Mouse (Mus musculus): Measurements from ENCODE around the gene Gpr137.

The Gpr137 gene

DNA sequence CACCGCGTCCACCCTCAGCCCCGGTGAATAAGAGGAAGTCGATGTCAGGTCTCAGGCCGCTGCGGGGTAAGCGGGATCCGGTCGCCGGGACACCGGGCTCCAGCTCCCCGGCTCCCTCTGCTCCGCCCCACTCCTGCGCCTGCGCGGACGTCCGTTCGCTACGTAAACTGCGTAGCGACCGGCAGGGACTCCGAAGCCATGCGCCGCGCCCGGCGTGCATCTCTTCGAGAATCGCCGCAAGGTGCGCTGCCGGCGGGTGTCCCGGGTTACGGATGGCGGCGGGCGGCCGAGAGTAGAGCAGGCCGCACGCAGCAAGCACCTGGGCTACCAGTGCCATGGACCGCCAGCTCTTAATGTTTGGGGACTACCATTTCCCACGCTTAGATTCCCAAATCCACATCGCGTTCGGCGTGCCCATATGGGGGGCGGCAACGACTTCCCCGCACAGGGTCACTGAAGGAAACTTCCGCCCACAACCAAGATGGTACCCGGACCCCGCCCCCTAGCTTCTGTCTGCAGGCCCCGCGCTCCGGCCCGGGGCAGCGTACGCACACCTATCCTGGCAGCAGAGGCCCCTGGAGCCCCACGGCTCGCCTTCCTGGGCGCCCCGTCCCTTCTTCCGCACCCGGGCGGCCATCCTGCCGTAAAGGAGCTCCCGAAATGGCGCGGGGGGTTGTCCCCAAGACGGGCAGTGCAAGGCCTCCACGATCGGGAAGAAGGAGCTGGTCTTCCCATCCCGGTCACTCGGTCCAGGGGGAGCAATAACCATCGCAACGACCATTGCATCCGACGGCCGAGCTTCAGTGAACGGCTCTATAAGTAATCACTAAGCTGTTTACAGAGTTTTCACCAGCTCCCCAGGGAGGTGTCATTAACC, 670 bp downstream of the Gpr137 start, which contains the start of gene Bad:
Gene Bad (plus strand): TSS at position 490 of the 877 bp plus-strand sequence.
- peak; percentile 85 to 87 for DNase-seq (ENCODE audit: low spot score in 2 of 2)

DNA sequence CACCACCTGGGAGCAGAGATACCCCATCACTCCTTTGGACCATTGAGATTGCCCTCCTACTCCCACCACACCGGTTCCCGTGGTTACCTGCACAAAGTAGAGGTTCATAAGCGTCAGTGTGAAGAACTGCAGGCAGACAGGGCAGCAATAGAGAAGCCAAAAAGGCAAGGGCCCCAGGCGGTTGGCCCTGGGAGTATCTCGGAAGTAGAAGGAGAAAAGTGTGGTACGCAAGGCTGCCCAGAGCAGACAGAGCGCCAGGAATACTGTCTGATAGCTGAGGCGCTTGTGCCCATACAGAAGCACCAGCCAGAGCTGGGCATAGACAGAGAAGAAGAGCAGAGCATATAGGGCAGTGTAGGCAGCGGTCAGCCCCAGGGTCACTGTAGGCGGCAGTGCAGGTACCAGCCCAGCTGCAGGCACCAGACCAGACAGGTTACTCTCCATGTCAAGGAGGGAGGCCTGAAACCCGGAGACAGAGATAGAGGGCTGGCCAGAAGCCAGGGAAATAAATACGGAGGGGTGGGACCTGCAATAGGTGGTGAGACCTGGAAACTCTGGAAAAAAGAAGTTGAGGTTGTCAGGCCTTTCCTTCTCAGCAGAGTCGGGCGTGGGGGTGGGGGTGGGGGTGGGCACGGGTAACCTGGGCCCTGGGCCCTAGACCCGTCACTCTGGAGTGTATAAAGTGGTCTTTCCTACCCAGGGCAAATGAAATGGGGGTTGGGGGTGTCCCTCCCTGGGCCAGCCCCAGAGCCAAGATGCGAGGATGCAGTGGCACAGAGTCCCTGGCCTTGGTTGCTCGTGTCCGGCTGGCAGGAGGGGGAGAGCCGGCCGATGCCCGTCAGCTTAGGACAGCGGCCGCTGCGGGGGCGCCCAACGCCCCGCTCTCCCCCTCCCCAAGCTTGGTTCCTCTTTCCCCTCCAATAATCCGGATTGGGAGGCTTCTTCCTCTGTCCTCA, 1.6 kb downstream of the Gpr137 start:
- DNase-seq (ENCODE audit: low spot score in 2 of 2), result no peak

DNA sequence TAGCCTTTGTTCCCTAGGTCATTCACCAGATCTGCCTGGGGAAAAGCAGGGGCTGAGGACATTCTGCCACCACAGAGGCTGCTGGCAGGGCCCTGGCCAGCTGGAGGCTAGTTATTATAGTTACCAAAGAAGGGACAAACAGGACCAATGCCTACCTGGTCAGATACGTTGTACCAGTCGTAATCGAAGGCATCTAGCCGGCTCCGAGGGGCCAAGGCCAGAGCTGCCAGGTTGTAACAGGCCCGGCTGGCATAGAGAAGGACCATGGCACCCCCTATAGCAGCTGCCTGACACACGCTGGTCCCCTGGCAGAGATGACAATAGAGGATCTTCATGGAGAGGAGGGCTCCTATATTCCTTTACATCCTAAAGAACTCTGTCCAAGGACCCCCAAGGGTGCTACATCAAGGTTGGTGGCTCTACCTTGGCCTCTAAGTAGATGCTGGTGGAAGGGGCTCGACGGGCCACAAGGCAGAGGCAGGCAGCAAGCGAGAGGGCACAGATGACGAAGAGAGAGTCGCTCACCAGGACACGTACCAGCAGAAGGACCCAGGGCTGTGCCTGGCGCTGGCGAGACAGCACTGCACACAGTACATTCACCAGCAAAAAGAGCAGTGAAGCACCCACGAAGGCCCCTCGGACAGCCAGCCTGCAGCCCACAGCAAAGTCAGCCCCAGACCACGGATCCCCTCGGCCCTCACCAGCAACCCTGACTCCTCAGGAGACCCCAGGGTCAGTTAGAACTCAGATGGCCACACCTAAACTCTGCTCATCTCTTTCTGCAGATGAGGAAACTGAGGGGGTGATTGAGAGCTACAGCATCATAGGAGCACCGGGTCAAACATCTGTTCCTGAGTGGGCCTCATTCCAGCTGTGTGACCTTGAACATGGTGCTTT, 2.9 kb downstream of the Gpr137 start:
- DNase-seq (ENCODE audit: low spot score in 2 of 2), result no peak

DNA sequence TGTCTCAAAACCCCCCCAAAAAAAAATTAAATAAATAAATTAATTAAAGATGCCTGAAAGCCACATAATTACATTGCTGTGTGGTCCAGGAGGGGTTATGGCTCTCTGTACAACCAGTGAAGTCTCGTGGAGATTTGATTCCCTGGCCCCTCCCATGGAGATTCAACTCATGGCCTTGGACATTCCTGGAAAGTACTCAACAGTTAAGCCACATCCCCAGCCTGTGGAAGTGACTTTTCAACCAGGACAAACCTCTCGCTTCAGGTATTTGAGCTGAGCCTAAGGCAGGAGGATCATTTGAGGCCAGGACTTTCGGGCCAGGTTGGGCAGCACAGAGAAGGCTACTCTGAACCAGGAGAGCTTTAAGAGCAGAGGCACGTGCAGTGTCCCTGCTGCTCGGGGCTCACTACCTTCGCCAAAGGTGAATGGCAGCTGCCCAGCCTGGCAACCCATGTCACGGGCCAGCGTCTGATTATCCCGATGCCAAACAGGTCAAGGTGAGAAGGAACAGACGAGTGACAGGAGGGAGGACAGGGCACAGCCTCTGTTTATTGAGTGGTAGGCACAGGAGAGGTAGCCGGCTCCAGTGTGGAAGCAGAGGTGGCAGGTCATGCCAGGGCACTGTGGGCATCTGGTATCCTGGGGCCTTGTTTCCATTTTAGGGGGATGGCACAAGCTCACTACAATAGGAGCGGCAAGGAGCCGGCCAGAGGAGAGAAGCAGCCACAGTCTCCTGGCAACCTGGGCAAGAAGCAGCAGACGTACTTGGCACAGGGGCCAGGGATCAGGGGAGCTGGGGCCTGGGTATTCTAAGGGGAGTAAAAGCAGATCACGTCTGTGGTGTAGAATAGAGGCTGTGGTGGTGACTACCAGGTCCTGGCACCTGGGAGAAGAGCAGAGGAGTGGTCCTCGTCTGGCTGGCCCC, 4.5 kb downstream of the Gpr137 start:
- no peak for DNase-seq (ENCODE audit: low spot score in 2 of 2)

DNA sequence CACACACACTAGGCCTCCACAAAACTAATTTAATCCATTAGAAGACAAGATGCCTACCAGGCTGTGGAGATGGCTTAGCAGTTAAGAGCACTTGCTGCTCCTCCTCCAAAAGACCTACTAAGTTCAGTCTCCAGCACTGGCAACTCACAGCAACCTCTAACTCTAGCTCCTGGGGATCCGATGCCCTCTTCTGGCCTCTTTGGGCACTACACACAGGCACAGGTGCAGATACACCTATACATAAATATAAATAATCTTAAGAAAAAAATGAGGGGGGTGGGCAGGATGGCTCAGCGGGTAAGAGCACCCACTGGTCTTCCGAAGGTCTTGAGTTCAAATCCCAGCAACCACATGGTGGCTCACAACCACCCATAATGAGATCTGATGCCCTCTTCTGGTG, 6.0 kb downstream of the Gpr137 start:
- DNase-seq (ENCODE audit: low spot score in 2 of 2), result no peak

DNA sequence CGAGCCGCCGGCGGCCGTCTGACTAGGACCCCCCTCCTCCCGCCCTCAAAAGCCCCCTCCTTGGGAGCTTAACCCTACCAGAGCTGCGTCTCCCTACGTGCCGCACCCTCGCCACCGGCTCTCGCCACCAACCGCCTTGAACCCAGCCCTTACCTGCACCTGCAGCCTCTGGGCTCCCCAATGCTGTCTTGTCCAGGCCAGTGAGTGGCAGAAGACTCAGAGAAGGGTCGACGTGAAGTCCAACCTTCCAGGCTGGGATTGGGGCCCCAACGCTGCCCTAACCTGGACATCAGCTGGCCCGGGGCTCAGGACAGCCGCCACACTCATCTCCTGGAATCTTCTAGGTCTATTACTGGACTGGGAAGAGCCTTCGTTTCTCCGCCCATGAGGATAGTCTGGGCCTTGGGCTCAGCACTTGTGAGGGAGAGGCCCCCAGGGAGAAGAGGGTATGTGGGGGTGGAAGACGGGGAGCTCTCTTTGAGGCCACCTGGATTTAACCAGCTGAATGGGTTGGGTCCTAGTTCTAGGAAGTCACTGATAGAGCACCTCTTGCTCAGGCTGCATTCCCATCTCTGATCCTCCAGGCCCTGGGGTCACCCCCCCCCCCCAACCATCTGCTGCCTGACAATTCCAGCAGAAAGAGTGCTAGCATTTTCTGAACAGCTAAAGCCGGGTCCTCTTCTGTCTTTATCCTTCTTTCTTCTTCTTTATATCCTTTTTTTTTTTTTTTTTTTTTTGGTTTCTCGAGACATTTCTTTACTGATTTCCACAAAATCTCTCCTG, 7.9 kb downstream of the Gpr137 start, which contains the start of gene Kcnk4:
Gene Kcnk4 (minus strand): TSS at position 321 of the 783 bp plus-strand sequence.
- DNase-seq (ENCODE audit: low spot score in 2 of 2), result no peak

DNA sequence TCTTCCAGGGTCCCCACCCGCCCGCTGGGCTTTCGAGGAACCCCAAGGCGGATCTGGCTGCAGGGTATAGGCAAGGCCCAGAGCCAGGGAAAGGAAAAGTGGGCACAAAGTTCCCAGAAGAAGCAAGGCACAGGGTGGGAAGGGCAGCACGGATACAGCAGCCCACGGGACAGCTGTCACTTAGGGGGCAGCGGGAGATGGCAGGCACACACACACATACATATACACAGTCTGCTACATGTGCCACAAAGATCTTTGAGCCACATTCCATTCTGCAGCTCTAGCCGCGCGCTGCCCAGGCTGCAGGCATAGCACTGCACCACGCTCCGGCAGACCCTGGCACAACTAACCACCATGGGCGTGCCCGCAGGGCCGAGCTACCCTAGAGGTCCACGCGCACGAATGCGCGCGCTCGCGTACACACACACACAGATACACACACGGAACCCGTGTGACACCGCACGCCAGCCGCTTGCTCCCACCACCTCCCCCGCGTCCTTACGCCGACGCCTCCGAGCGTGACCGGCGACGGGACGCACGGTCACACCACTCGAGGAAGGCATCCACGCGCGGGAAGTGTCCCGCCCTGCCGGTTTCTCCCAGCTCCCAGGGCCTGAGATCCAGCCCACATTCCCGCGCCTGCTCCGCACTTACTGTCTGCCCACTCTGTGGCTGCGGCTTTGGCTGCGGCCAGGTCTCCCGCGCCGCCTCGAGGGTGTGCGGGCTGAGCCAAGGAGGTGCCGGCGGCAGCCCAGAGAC, 8.7 kb downstream of the Gpr137 start:
- peak in 1 of 2 experiments; percentile 49 for DNase-seq (ENCODE audit: low spot score in 2 of 2)

DNA sequence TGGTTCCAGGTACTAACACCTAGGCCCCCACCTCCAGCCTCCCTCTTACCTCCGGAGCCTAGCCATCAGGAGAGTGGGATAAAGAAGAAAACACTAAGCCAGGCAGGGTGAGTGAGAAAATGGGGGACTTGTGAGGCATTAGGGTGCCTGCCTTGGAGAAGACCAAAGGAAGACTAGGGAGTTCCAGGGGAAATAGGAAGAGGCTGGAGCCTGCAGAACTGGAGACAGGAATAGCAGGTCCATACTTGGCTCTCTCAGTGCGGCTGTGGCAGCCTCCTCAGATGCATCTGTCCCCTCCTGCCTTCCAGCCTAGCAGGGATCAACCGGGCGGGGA, 9.2 kb downstream of the Gpr137 start:
- DNase-seq (ENCODE audit: low spot score in 2 of 2), result no peak

DNA sequence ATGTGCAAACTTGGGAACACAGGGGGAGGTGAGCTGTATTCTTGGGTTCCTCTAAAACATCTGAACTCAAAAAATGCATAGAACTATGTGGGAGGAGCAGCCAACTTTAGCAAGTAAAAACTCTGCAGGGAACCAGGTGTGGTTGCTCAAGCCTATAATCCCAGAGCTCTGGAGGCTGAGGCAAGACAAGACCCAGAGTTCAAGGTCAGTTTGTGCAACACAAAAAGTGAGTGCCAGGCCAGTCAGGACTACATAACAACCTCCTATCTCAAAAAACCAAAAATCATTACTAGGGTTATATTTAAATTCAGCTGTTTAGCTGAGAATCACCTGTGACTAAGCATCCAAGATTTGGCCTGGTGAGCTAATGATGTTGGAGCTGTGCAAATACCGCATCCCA, 10.3 kb downstream of the Gpr137 start:
- no peak for DNase-seq (ENCODE audit: low spot score in 2 of 2)

DNA sequence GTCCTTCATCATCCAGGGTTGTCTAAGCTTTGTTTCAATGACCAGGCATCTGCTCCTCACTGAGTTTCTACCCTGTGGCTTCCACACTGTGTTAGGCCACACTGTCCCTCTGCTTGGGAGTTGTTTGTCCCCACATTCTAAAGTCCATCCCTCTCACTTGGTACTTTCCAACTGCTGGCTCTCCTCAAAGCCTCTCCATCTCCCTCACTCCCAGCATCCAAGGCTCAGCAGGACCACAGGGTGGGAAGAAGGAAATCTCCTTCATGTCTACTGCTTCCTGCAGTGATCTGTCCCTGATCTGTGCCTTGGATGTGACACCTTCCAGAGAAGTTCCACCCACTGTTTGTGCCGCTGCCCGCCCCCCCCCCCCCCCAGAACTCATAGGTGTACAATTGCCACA, 11.3 kb downstream of the Gpr137 start:
- DNase-seq (ENCODE audit: low spot score in 2 of 2), result no peak

DNA sequence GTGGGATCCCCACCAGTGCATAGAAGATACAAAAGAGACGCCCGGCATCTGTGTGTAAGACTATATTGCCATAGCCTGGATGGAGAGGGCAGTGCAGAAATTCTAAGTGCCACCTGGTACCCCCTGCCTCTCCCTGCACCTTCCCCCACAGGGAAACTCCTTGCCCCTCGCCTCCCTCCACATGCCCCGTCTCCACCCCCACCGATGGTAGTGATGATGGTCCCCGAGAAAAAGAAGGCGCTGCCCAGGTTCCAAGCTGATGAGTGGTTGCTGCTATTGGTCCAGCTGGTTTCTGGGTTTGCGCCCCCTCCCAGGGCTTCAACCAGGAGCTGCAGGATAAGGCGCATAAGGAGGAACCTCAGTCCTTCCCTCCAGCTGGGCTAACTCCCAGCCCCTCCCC, 14.2 kb downstream of the Gpr137 start:
- DNase-seq (ENCODE audit: low spot score in 2 of 2), result no peak

DNA sequence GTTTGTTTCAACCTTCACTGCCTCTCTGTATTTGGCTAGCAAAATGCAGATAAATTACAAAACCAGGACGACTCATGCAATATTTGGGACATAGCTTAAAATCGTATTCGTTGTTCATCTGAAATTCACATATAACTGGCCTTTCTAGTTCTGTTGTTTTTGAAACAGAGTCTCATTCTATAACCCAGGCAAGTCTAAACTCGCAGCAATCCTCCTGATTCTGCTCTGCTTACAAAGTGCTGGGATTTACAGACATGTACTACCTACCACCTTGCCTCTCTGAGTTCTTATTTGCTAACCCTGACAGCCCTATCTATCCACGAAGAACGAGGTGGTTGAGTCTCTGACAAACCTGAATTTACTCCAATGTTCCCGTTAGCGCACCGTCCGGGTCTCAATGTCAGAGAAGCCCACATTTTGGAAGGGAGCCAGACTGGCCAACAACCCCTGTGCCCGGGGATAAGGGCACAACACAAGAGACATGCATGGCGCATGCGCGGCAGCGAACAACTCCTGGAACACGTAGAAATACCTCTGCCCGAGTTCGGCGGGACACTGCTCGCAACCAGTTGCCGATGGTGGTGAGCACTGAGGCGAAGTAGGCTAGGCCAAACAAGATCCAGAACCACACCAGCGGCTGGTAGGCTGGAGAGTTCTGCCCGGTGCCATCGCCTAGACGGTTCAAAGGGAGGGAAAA, 15.6 kb downstream of the Gpr137 start:
- no peak for DNase-seq (ENCODE audit: low spot score in 2 of 2)

DNA sequence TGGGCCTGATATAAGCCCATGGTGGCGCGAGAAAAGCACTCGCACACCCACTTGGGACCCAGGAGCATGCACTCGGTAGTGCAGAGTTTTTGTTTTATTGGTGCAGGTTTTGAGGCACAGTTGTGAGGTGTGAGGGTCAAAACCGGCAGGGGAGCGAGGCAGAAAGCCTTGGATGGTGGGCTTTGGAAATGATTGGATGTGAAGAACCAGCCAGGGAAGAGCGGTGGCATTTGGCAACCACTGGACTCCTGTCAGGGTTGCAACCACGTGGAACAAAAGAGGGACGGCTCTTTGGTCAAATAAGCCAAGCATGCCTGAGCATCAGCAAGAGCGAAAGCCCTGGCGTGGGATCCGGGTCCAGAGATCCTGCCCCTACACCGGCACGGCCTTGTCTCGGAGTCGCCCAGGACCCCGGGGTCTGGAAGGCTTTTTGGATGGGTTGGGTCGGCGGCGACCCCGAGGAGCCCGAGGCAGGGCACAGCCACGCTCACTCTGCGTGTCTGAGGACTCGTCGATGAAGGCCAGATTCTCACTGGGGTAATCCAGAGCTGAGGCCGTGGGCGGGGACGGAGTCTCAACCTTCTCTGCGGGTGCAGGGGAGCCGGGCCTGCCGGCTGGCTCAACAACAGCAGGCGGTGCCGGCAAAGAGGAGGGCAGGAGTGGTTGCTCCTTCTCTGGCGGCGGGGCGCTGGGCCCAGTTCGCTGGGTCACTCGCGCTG, 16.5 kb downstream of the Gpr137 start:
- DNase-seq (ENCODE audit: low spot score in 2 of 2), result no peak

DNA sequence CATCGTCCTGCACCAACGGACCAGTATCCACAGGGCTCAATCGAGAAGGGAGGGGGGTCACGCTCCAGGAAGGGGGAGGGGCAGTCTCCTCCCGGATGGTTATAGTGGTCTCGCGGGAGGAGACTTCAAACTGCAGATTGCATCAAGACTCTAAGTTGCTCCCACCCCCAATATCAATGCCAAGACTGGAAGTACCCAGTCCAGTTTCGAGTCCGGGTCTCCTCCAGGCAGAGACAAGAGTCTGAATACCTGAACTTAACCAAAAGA, 17.0 kb downstream of the Gpr137 start, which contains the start of gene Catsperz:
Gene Catsperz (minus strand): TSS at position 74 of the 267 bp plus-strand sequence.
- no peak for DNase-seq (ENCODE audit: low spot score in 2 of 2)

DNA sequence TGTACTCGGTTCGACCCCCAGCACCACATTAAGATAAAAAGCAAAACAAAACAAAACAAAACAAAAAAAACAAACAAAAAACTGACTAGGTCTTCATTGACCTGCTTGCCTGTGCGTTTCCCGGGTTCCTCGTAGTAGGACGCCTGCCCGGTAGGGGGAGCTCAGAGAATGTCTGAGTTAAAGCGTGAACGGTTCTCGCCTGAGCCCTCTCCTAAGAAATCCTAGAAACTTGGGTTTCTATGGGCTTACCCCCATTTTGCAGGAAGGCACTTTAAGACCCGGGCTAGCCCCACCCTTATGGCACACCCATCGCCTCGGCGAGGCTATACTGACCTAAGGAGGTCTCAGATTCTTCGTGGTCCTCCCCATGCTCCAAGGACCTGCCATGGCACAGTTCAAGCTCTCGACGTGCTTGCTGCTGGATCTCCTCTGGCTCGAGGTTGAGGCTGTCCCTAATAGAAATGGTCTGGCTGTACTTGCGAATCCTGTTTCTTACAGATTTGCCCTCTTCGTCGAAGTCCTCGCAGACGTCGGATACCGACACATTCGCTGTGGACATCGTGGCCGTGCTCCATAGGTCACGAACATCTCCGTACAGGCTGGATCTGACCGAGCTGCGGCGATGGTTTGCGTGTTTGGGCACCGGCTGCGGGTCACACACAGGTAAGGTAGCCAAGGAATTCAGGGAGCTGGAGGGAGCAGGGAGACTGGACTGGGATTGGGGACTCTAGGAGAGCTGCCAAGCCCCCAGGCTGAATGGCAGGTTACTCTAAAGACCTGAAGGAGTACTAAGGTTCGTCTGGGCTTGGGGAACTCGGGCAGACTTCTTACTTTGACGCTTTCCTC, 17.6 kb downstream of the Gpr137 start:
- peak; percentile 80 to 81 for DNase-seq (ENCODE audit: low spot score in 2 of 2)

DNA sequence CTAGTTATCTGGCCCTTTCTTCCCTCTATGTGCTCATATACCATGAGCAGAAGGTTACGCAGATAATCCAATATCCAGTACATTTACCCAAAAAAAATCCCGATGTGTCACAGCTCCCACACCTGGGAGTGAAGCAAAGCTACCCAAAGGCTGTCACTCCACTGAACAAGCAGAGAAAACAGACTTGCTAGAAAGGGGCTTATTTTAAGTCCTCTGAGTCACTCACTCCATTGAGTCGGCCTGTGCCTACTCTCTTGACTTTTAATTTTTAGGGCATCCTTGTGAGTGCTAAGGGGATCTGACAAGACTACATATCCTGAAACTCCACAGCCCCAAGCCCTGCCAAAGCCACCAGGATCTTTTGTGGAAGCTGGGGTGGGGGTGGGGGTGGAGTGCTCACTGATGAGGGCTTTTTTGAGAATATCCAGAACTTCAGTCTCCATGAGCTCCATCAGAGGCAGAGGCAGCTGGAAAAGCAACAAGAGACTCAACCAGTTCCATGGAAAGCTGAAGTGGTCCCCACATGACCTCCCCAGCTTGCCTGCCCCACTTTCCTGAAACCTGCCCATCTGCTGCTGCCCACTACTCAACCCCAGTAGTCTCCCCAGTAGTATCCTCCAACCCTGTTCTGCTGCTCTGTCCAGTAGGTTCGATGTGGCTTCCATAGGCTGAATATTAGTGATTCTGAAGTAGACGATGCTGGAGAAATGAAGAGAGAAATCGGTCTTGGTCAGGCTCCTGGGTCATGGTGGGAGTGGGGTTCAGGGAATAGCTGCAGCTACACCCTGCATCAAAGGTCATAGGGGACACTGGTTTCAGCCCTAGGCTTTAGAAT, 19.2 kb downstream of the Gpr137 start:
- DNase-seq (ENCODE audit: low spot score in 2 of 2), result no peak

Measured in right cerebral cortex, postnatal 36 days (tissue).